Mouse (Mus musculus) liver, embryonic 14.5 days (tissue): Measurements from ENCODE around the gene Myh1.

Source experiments
- CTCF ChIP-seq: IDR thresholded peaks from 2 replicates; pipeline ENCODE4 v1.5.1; 2016; ENCODE audit warnings: antibody characterized with exemption, low read depth, control low read depth
- EP300 ChIP-seq: IDR thresholded peaks from 2 replicates; pipeline ENCODE4 v1.6.1; 2016; ENCODE audit warnings: antibody characterized with exemption, low read depth

- TF ChIP-seq CTCF (no peak), EP300 (no peak)
Observed at GRCm38 (mm10) chr11:67229166-67229565, 29.3 kb downstream of the Myh1 start.
